Mouse (Mus musculus) kidney, embryonic 16.5 days (tissue): ENCODE data around the gene Clpx. TPM values are rescaled to one million over a fixed set of nuclear protein-coding genes. Genes with fewer than 3 reads are reported as not detected.

Experiments used
- ATAC-seq: fragments of 200-750 bp; cut with Nextera tagmentation; 2 replicates; pipeline ENCODE4 v1.8.0; 2017; ENCODE audit warnings: moderate TSS enrichment; ENCODE audit not compliant: low FRiP score, low TSS enrichment
- H3K27ac ChIP-seq: fragments of 300-500 bp; sonication (generic); 2 replicates; pipeline ENCODE4 v1.5.1; 2014; ENCODE audit warnings: low read length
- H3K27me3 ChIP-seq: fragments of 300-500 bp; sonication (generic); 2 replicates; pipeline ENCODE4 v1.6.1; 2014; ENCODE audit warnings: low read length, control low read depth, mixed read lengths; ENCODE audit not compliant: insufficient read depth
- H3K36me3 ChIP-seq: fragments of 300-500 bp; sonication (generic); 2 replicates; pipeline ENCODE4 v1.6.1; 2014; ENCODE audit warnings: low read length, control low read depth, mixed read lengths; ENCODE audit not compliant: insufficient read depth
- H3K4me1 ChIP-seq: fragments of 300-500 bp; sonication (generic); 2 replicates; pipeline ENCODE4 v1.6.1; 2014; ENCODE audit warnings: low read length, control low read depth, mixed read lengths; ENCODE audit not compliant: insufficient read depth
- H3K4me2 ChIP-seq: fragments of 300-500 bp; sonication (generic); replicated peaks from 2 replicates; pipeline ENCODE4 v1.6.1; 2014; ENCODE audit warnings: low read depth, low read length
- H3K4me3 ChIP-seq: fragments of 300-500 bp; sonication (generic); 2 replicates; pipeline ENCODE4 v1.5.1; 2014; ENCODE audit warnings: mild to moderate bottlenecking, low read length
- H3K9ac ChIP-seq: fragments of 300-500 bp; sonication (generic); replicated peaks from 2 replicates; pipeline ENCODE4 v1.6.1; 2014; ENCODE audit warnings: low read length
- H3K9me3 ChIP-seq: fragments of 300-500 bp; sonication (generic); 2 replicates; pipeline ENCODE4 v1.6.1; 2016; ENCODE audit warnings: low read length, control low read depth
- WGBS: fragments of 180-500 bp; shearing (Covaris S2); extraction: QIAGEN DNeasy Blood & Tissue Kit; methylation state at CpG from one replicate; pipeline ENCODE4 v1.1.7; 2014; 5-methylcytosine and 5-hydroxymethylcytosine counted together
- polyA plus RNA-seq: library from polyadenylated mRNA; unstranded; fragments of >200 nt; fragmentation: Nextera tagmentation; extraction: Ambion mirVana; gene quantifications from 2 replicates; pipeline ENCODE4 v1.2.1, GENCODE M21; 2015

Clpx gene
- polyA plus RNA-seq, 1 experiment from 2014 or later = 56.7 TPM

GRCm38 (mm10) chr9:65289988-65290387, 4.1 kb upstream of the Clpx start:
- Histone ChIP-seq H3K27me3 (no peaks in the 10 kb centered on the region), H3K9me3 (no peaks in the 10 kb centered on the region), H3K4me2 (no peak overlapping the region), H3K4me1 (peaks cover 5% of the 10 kb centered on the region; the same call in 1 of the 2 replicates), H3K36me3 (no peaks in the 10 kb centered on the region), H3K4me3 (no peak overlapping the region), H3K9ac (no peak overlapping the region), H3K27ac (no peak overlapping the region)
- WGBS = 89% methylated on average over 4 of the region's 4 CpGs
- ATAC-seq = no peak

GRCm38 (mm10) chr9:65292421-65292820, 1.6 kb upstream of the Clpx start:
- H3K9ac ChIP-seq = no peak overlapping the region
- H3K27ac ChIP-seq = no peak overlapping the region
- no peak overlapping the region for H3K4me2 ChIP-seq
- no peak overlapping the region for H3K4me3 ChIP-seq
- no peak for ATAC-seq
- H3K4me1 ChIP-seq = peaks cover 10% of the 10 kb centered on the region
- H3K36me3 ChIP-seq = no peaks in the 10 kb centered on the region; the same call in 1 of the 2 replicates
- H3K9me3 ChIP-seq = no peaks in the 10 kb centered on the region
- 86% methylated on average over 3 of the region's 3 CpGs for WGBS
- no peaks in the 10 kb centered on the region for H3K27me3 ChIP-seq

GRCm38 (mm10) chr9:65293119-65293518, 941 bp upstream of the Clpx start:
- Histone ChIP-seq H3K27ac (peak overlapping the region; percentile 90; the same call in 1 of the 2 replicates), H3K27me3 (no peaks in the 10 kb centered on the region), H3K36me3 (no peaks in the 10 kb centered on the region; the same call in 1 of the 2 replicates), H3K9me3 (no peaks in the 10 kb centered on the region), H3K4me1 (peaks cover 10% of the 10 kb centered on the region), H3K4me2 (peak overlapping the region; percentile 61), H3K9ac (peak overlapping the region; percentile 83), H3K4me3 (peak overlapping the region; percentile 94)
- 14% methylated on average over 5 of the region's 5 CpGs for WGBS
- ATAC-seq = no peak

- Histone ChIP-seq H3K9ac (peak overlapping the region; percentile 83), H3K4me2 (peak overlapping the region; percentile 61), H3K36me3 (no peaks in the 10 kb centered on the region; the same call in 1 of the 2 replicates), H3K27me3 (no peaks in the 10 kb centered on the region), H3K9me3 (no peaks in the 10 kb centered on the region), H3K27ac (peak overlapping the region; percentile 90), H3K4me1 (peaks cover 10% of the 10 kb centered on the region), H3K4me3 (peak overlapping the region; percentile 94)
- ATAC-seq = peak; percentile 11; the same call in 1 of the 2 replicates
- WGBS = 2% methylated on average over 9 of the region's 9 CpGs
These were observed 484 bp upstream of the Clpx start for GRCm38 (mm10) chr9:65293580-65293972.

- peak overlapping the region; percentile 94 for H3K4me3 ChIP-seq
- no peaks in the 10 kb centered on the region for H3K27me3 ChIP-seq
- ATAC-seq = no peak
- 1% methylated on average over 28 of the region's 28 CpGs for WGBS
- no peaks in the 10 kb centered on the region for H3K9me3 ChIP-seq
- H3K36me3 ChIP-seq = peaks cover 3% of the 10 kb centered on the region
- H3K4me1 ChIP-seq = peaks cover 6% of the 10 kb centered on the region
- H3K9ac ChIP-seq = peak overlapping the region; percentile 93
- peak overlapping the region; percentile 81 for H3K4me2 ChIP-seq
- peak overlapping the region; percentile 73; the same call in 1 of the 2 replicates for H3K27ac ChIP-seq
These were observed 787 bp downstream of the Clpx start for GRCm38 (mm10) chr9:65294716-65295378.

GRCm38 (mm10) chr9:65297056-65297455, 3.0 kb downstream of the Clpx start:
- H3K36me3 ChIP-seq = peaks cover 18% of the 10 kb centered on the region
- ATAC-seq = no peak
- no peaks in the 10 kb centered on the region for H3K9me3 ChIP-seq
- H3K27ac ChIP-seq = no peak overlapping the region
- no peak overlapping the region for H3K4me3 ChIP-seq
- H3K4me1 ChIP-seq = peaks cover 6% of the 10 kb centered on the region
- H3K4me2 ChIP-seq = no peak overlapping the region
- 93% methylated on average over 2 of the region's 2 CpGs for WGBS
- H3K27me3 ChIP-seq = no peaks in the 10 kb centered on the region
- no peak overlapping the region for H3K9ac ChIP-seq

GRCm38 (mm10) chr9:65298761-65299160, 4.7 kb downstream of the Clpx start:
- no peak overlapping the region for H3K4me3 ChIP-seq
- H3K27ac ChIP-seq = no peak overlapping the region
- H3K9ac ChIP-seq = no peak overlapping the region
- peaks cover 30% of the 10 kb centered on the region for H3K36me3 ChIP-seq
- ATAC-seq = no peak
- H3K4me1 ChIP-seq = peaks cover 6% of the 10 kb centered on the region
- no peaks in the 10 kb centered on the region for H3K27me3 ChIP-seq
- no peaks in the 10 kb centered on the region for H3K9me3 ChIP-seq
- WGBS = 83% methylated on average over 3 of the region's 3 CpGs
- H3K4me2 ChIP-seq = no peak overlapping the region

GRCm38 (mm10) chr9:65299650-65300049, 5.6 kb downstream of the Clpx start:
- Histone ChIP-seq H3K4me2 (no peak overlapping the region), H3K4me1 (peaks cover 6% of the 10 kb centered on the region), H3K36me3 (peaks cover 30% of the 10 kb centered on the region), H3K27me3 (no peaks in the 10 kb centered on the region), H3K4me3 (no peak overlapping the region), H3K9me3 (no peaks in the 10 kb centered on the region), H3K27ac (no peak overlapping the region), H3K9ac (no peak overlapping the region)
- 96% methylated on average over 7 of the region's 7 CpGs for WGBS
- ATAC-seq = no peak

- Histone ChIP-seq H3K4me1 (no peaks in the 10 kb centered on the region), H3K9me3 (no peaks in the 10 kb centered on the region), H3K27me3 (no peaks in the 10 kb centered on the region), H3K4me2 (no peak overlapping the region), H3K4me3 (no peak overlapping the region), H3K27ac (no peak overlapping the region), H3K9ac (no peak overlapping the region), H3K36me3 (peaks cover 47% of the 10 kb centered on the region)
- WGBS = 92% methylated on average over 4 of the region's 4 CpGs
- no peak for ATAC-seq
These were observed 8.4 kb downstream of the Clpx start for GRCm38 (mm10) chr9:65302327-65302983.

GRCm38 (mm10) chr9:65303586-65303985, 9.5 kb downstream of the Clpx start:
- ATAC-seq = no peak
- 82% methylated on average over 4 of the region's 4 CpGs for WGBS
- H3K9ac ChIP-seq = no peak overlapping the region
- H3K4me1 ChIP-seq = no peaks in the 10 kb centered on the region
- no peak overlapping the region for H3K4me3 ChIP-seq
- no peak overlapping the region for H3K4me2 ChIP-seq
- no peaks in the 10 kb centered on the region for H3K27me3 ChIP-seq
- H3K27ac ChIP-seq = no peak overlapping the region
- peaks cover 55% of the 10 kb centered on the region for H3K36me3 ChIP-seq
- no peaks in the 10 kb centered on the region for H3K9me3 ChIP-seq
